Mouse (Mus musculus) kidney, postnatal 0 days (tissue): ENCODE measurements around the gene Zfp322a. TPM values are rescaled to one million over a fixed set of nuclear protein-coding genes. Genes with fewer than 3 reads are reported as not detected.
"Not testable (repeated sequence)": the region's sequence is repeated elsewhere in the genome, so short reads cannot be mapped to it uniquely, and the experiment has no call there.

ENCODE experiments used
- ATAC-seq: fragments of 200-750 bp; cut with Nextera tagmentation; replicated peaks from 2 replicates; pipeline ENCODE4 v1.8.0; 2017; ENCODE audit warnings: low read depth, moderate number of reproducible peaks, moderate TSS enrichment, moderate library complexity; ENCODE audit not compliant: low FRiP score
- DNase-seq: peaks from one replicate; pipeline ENCODE4 v3.0.0-alpha.2; 2016; ENCODE audit warnings: low spot score
- H3K27ac ChIP-seq: fragments of 300-500 bp; sonication (generic); 2 replicates; pipeline ENCODE4 v1.5.1; 2014; ENCODE audit warnings: mild to moderate bottlenecking
- H3K27me3 ChIP-seq: fragments of 300-500 bp; sonication (generic); 2 replicates; pipeline ENCODE4 v1.6.1; 2014; ENCODE audit warnings: low read length, mixed read lengths; ENCODE audit not compliant: insufficient read depth
- H3K36me3 ChIP-seq: fragments of 300-500 bp; sonication (generic); 2 replicates; pipeline ENCODE4 v1.6.1; 2014; ENCODE audit warnings: low read length, mixed read lengths; ENCODE audit not compliant: insufficient read depth
- H3K4me1 ChIP-seq: fragments of 300-500 bp; sonication (generic); replicated peaks from 2 replicates; pipeline ENCODE4 v1.6.1; 2014; ENCODE audit warnings: antibody characterized with exemption, low read length, mixed read lengths; ENCODE audit not compliant: insufficient read depth
- H3K4me2 ChIP-seq: fragments of 300-500 bp; sonication (generic); 2 replicates; pipeline ENCODE4 v1.6.1; 2014; ENCODE audit warnings: mild to moderate bottlenecking, low read length, moderate library complexity, mixed read lengths
- H3K4me3 ChIP-seq: fragments of 300-500 bp; sonication (generic); replicated peaks from 2 replicates; pipeline ENCODE4 v1.5.1; 2014; ENCODE audit warnings: low read depth, low read length
- H3K9ac ChIP-seq: fragments of 300-500 bp; sonication (generic); 2 replicates; pipeline ENCODE4 v1.6.1; 2014; ENCODE audit warnings: low read depth, low read length
- H3K9me3 ChIP-seq: fragments of 300-500 bp; sonication (generic); replicated peaks from 2 replicates; pipeline ENCODE4 v1.6.1; 2016; ENCODE audit warnings: low read length, inconsistent platforms, mixed read lengths
- CTCF ChIP-seq: IDR thresholded peaks from 2 replicates; pipeline ENCODE4 v1.5.1; 2016; ENCODE audit warnings: antibody characterized with exemption, low read depth, mild to moderate bottlenecking, moderate library complexity
- WGBS: fragments of 180-500 bp; shearing (Covaris S2); extraction: QIAGEN DNeasy Blood & Tissue Kit; methylation state at CpG from one replicate; pipeline ENCODE4 v1.1.7; 2014; 5-methylcytosine and 5-hydroxymethylcytosine counted together
- polyA plus RNA-seq: library from polyadenylated mRNA; unstranded; fragments of >200 nt; fragmentation: Nextera tagmentation; extraction: Ambion mirVana; gene quantifications from 2 replicates; pipeline ENCODE4 v1.2.1, GENCODE M21; 2015

Gene Zfp322a
- polyA plus RNA-seq, 1 experiment from 2014 or later: 34.0 TPM

GRCm38 (mm10) chr13:23402626-23403025, 33.6 kb upstream of the Zfp322a start:
- ATAC-seq (no peak), DNase-seq (no peak)
- H3K4me2 ChIP-seq: no peak overlapping the region
- no peak overlapping the region for H3K9ac ChIP-seq
- H3K9me3 ChIP-seq: no peaks in the 10 kb centered on the region
- H3K27me3 ChIP-seq: 0 out of 2 replicates have a peak, but pooled peaks cover 5% of the 10 kb centered on the region
- 33% methylated on average over 2 of the region's 2 CpGs for WGBS
- H3K4me3 ChIP-seq: no peak overlapping the region
- no peaks in the 10 kb centered on the region; the same call in 1 of the 2 replicates for H3K4me1 ChIP-seq
- TF ChIP-seq CTCF: no peak
- H3K36me3 ChIP-seq: no peaks in the 10 kb centered on the region
- no peak overlapping the region for H3K27ac ChIP-seq

GRCm38 (mm10) chr13:23401683-23402527, 32.9 kb upstream of the Zfp322a start:
- H3K4me2 ChIP-seq: peak overlapping the region; percentile 68
- H3K27ac ChIP-seq: no peak overlapping the region
- H3K4me3 ChIP-seq: peak overlapping the region; percentile 31
- 4% methylated on average over 19 of the region's 19 CpGs for WGBS
- peak; percentile 80 for DNase-seq
- peak; percentile 85 for TF ChIP-seq CTCF
- H3K4me1 ChIP-seq: no peaks in the 10 kb centered on the region; the same call in 1 of the 2 replicates
- H3K9ac ChIP-seq: no peak overlapping the region
- ATAC-seq: peak; percentile 63; the same call in 1 of the 2 replicates
- 0 out of 2 replicates have a peak, but pooled peaks cover 10% of the 10 kb centered on the region for H3K27me3 ChIP-seq
- no peaks in the 10 kb centered on the region for H3K36me3 ChIP-seq
- H3K9me3 ChIP-seq: no peaks in the 10 kb centered on the region

GRCm38 (mm10) chr13:23400771-23401682, 32.0 kb upstream of the Zfp322a start:
- no peak overlapping the region for H3K27ac ChIP-seq
- no peaks in the 10 kb centered on the region for H3K9me3 ChIP-seq
- DNase-seq (no peak), ATAC-seq (no peak)
- TF ChIP-seq CTCF: no peak
- H3K4me3 ChIP-seq: no peak overlapping the region; the same call in 1 of the 2 replicates
- 12% methylated on average over 24 of the region's 24 CpGs for WGBS
- no peaks in the 10 kb centered on the region for H3K36me3 ChIP-seq
- peaks cover 2% of the 10 kb centered on the region; the same call in 1 of the 2 replicates for H3K4me1 ChIP-seq
- peak overlapping the region; percentile 68; the same call in 1 of the 2 replicates for H3K4me2 ChIP-seq
- H3K9ac ChIP-seq: no peak overlapping the region
- 0 out of 2 replicates have a peak, but pooled peaks cover 10% of the 10 kb centered on the region for H3K27me3 ChIP-seq

DNA sequence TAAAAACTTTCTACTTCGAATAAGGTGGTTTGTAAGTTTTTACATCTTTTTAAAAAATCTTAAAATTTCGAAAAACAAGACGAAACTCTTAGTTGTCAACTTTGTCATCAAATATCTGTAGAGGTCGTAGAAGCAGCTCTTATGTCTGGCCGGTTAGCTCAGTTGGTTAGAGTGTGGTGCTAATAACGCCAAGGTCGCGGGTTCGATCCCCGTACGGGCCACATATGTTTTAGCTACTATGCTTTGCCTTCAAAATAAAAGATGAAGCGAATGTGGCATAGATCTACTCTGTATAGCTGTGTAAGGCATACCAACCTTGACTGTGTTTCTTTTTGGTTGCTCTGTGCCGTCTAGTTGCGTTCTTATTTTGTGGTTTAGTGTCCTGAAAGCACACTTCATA, 27.9 kb upstream of the Zfp322a start:
- not testable (repeated sequence) for ATAC-seq, H3K27ac ChIP-seq, DNase-seq, H3K36me3 ChIP-seq, H3K9ac ChIP-seq, H3K4me1 ChIP-seq, H3K4me3 ChIP-seq, H3K4me2 ChIP-seq, H3K9me3 ChIP-seq
- 18% methylated on average over 14 of the region's 14 CpGs for WGBS
- peaks cover 25% of the 10 kb centered on the region; the same call in 1 of the 2 replicates for H3K27me3 ChIP-seq

GRCm38 (mm10) chr13:23396246-23396703, 27.3 kb upstream of the Zfp322a start:
- TF ChIP-seq CTCF: no peak

More at GRCm38 (mm10) chr13:23396246-23396703, 27.3 kb upstream of the Zfp322a start:
- ATAC-seq (no peak), DNase-seq (peak; percentile 24)
- H3K4me3 ChIP-seq: peak overlapping the region; percentile 36
- under 1% methylated on average over 31 of the region's 31 CpGs for WGBS
- H3K27me3 ChIP-seq: peaks cover 25% of the 10 kb centered on the region; the same call in 1 of the 2 replicates
- no peak overlapping the region for H3K27ac ChIP-seq
- peaks cover 4% of the 10 kb centered on the region; the same call in 1 of the 2 replicates for H3K4me1 ChIP-seq
- no peak overlapping the region for H3K9ac ChIP-seq
- peak overlapping the region; percentile 72 for H3K4me2 ChIP-seq
- no peaks in the 10 kb centered on the region for H3K9me3 ChIP-seq
- H3K36me3 ChIP-seq: no peaks in the 10 kb centered on the region
